Mouse (Mus musculus): Measurements from ENCODE around the gene Gps1.

GRCm38 (mm10) chr11:120789810-120790209 lies 5.7 kb downstream of the Gps1 start:
- peak in 1 of 2 experiments; percentile 45; a peak in 1 of 4 replicates for TF ChIP-seq POLR2A (IDR thresholded peaks at IDR 0.05; ENCODE audit: control insufficient read depth in 1 of 2, insufficient read depth in 1 of 2, low read depth in 1 of 2, low read length in 2 of 2, poor library complexity in 1 of 2)
- TF ChIP-seq POLR2AphosphoS5 (IDR thresholded peaks at IDR 0.05; ENCODE audit: borderline replicate concordance, low read depth, low read length): no peak
- no peak for TF ChIP-seq NRF1 (IDR thresholded peaks at IDR 0.05; ENCODE audit: insufficient read depth, low read depth, low read length, poor library complexity, severe bottlenecking)
- no peak for TF ChIP-seq USF1 (IDR thresholded peaks at IDR 0.05; ENCODE audit: low read depth, low read length)
- peak in 2 of 3 experiments; percentile 25 to 51; a peak in 4 of 6 replicates for TF ChIP-seq CTCF (IDR thresholded peaks at IDR 0.05 in 2 of 3, conservative IDR thresholded peaks at IDR 0.05 in 1 of 3; ENCODE audit: control insufficient read depth in 1 of 3, insufficient read depth in 1 of 3, low read depth in 2 of 3, low read length in 3 of 3, poor library complexity in 1 of 3, severe bottlenecking in 1 of 3)
- TF ChIP-seq SIN3A (IDR thresholded peaks at IDR 0.05; ENCODE audit: low read length): no peak
- TF ChIP-seq EP300 (IDR thresholded peaks at IDR 0.05; ENCODE audit: low read depth in 1 of 2, low read length in 2 of 2): no peak
- no peak for TF ChIP-seq GATA1 (IDR thresholded peaks at IDR 0.05; ENCODE audit: low read depth, low read length)
- TF ChIP-seq ZC3H11A (IDR thresholded peaks at IDR 0.05; ENCODE audit: low read depth, low read length): no peak
